Mouse (Mus musculus) MEL (cell line): ENCODE measurements around the gene Trmt1. TPM values are rescaled to one million over a fixed set of nuclear protein-coding genes. Genes with fewer than 3 reads are reported as not detected.

Source experiments
- DNase-seq: peaks from one replicate; pipeline ENCODE4 v3.0.0; 2011; ENCODE audit warnings: low read depth, low spot score
- H3K27ac ChIP-seq: 2 replicates; pipeline ENCODE4 v1.5.1; 2012; ENCODE audit warnings: low read depth, mild to moderate bottlenecking, control low read depth, low read length, moderate library complexity; ENCODE audit not compliant: control insufficient read depth
- H3K27me3 ChIP-seq, 2 experiments: fragments of 150-350 bp in 1 of 2; sonication (generic) in 1 of 2; 2 replicates each; pipeline ENCODE4 v1.6.1; 2012; ENCODE audit warnings: low read length in 2 of 2, mild to moderate bottlenecking in 2 of 2, improper control_type of control experiment in 1 of 2, moderate library complexity in 1 of 2; ENCODE audit not compliant: insufficient read depth in 2 of 2, control insufficient read depth in 1 of 2
- H3K36me3 ChIP-seq, 2 experiments: 2 replicates each; pipeline ENCODE4 v1.6.1; 2012 to 2014; ENCODE audit warnings: low read length in 2 of 2, improper control_type of control experiment in 1 of 2, inconsistent platforms in 1 of 2, mild to moderate bottlenecking in 1 of 2; ENCODE audit not compliant: insufficient read depth in 2 of 2, control insufficient read depth in 1 of 2
- H3K4me1 ChIP-seq, 2 experiments: fragments of 150-350 bp in 1 of 2; sonication (generic) in 1 of 2; 2 replicates each; pipeline ENCODE4 v1.6.1; 2012; ENCODE audit warnings: low read length in 2 of 2, improper control_type of control experiment in 1 of 2, mild to moderate bottlenecking in 1 of 2; ENCODE audit not compliant: insufficient read depth in 2 of 2, control insufficient read depth in 1 of 2
- H3K4me3 ChIP-seq, 2 experiments: fragments of 150-350 bp in 1 of 2; sonication (generic) in 1 of 2; 2 replicates each; pipeline ENCODE4 v1.5.1; 2012; ENCODE audit warnings: low read depth in 2 of 2, low read length in 2 of 2, mild to moderate bottlenecking in 2 of 2, moderate library complexity in 2 of 2, control low read depth in 1 of 2, improper control_type of control experiment in 1 of 2; ENCODE audit not compliant: control insufficient read depth in 1 of 2, insufficient read depth in 1 of 2
- H3K79me2 ChIP-seq: 2 replicates; pipeline ENCODE4 v1.6.1; 2012; ENCODE audit warnings: mild to moderate bottlenecking, low read length, moderate library complexity; ENCODE audit not compliant: control insufficient read depth, poor library complexity, insufficient read depth
- H3K9ac ChIP-seq: 2 replicates; pipeline ENCODE4 v1.6.1; 2012; ENCODE audit warnings: low read depth, mild to moderate bottlenecking, control low read depth, low read length, moderate library complexity; ENCODE audit not compliant: control insufficient read depth, poor library complexity, severe bottlenecking
- H3K9me3 ChIP-seq: fragments of 150-350 bp; sonication (generic); replicated peaks from 2 replicates; pipeline ENCODE4 v1.6.1; 2012; ENCODE audit warnings: mild to moderate bottlenecking, low read length, improper control_type of control experiment, moderate library complexity; ENCODE audit not compliant: insufficient read depth
- CHD1 ChIP-seq: IDR thresholded peaks from 2 replicates; pipeline ENCODE4 v1.6.1; 2012; ENCODE audit warnings: low read depth, mild to moderate bottlenecking, inconsistent platforms, low read length, improper control_type of control experiment
- CTCF ChIP-seq, 3 experiments: IDR thresholded peaks in 2 of 3; conservative IDR thresholded peaks in 1 of 3; 2 replicates each; pipeline ENCODE4 v1.5.1; 2011 to 2012; ENCODE audit warnings: low read length in 3 of 3, low read depth in 2 of 3, mild to moderate bottlenecking in 2 of 3, improper control_type of control experiment in 1 of 3, inconsistent platforms in 1 of 3, mixed read lengths in 1 of 3, moderate library complexity in 1 of 3; ENCODE audit not compliant: control insufficient read depth in 1 of 3, insufficient read depth in 1 of 3, poor library complexity in 1 of 3, severe bottlenecking in 1 of 3
- E2F4 ChIP-seq: IDR thresholded peaks from 2 replicates; pipeline ENCODE4 v1.6.1; 2011; ENCODE audit warnings: low read depth, low read length, improper control_type of control experiment, borderline replicate concordance
- ELF1 ChIP-seq: IDR thresholded peaks from 2 replicates; pipeline ENCODE4 v1.6.1; 2014; ENCODE audit warnings: low read depth, mild to moderate bottlenecking, inconsistent platforms, low read length, improper control_type of control experiment, moderate library complexity
- GABPA ChIP-seq: IDR thresholded peaks from 2 replicates; pipeline ENCODE4 v1.6.1; 2012; ENCODE audit warnings: low read depth, mild to moderate bottlenecking, inconsistent platforms, low read length, improper control_type of control experiment, moderate library complexity
- KAT2A ChIP-seq: conservative IDR thresholded peaks from 2 replicates; pipeline ENCODE4 v1.6.1; 2012; ENCODE audit warnings: low read depth, low read length, improper control_type of control experiment, inconsistent platforms
- MEF2A ChIP-seq: IDR thresholded peaks from 2 replicates; pipeline ENCODE4 v1.6.1; 2014; ENCODE audit warnings: low read depth, mild to moderate bottlenecking, inconsistent platforms, low read length, improper control_type of control experiment; ENCODE audit not compliant: poor library complexity, insufficient replicate concordance, severe bottlenecking; ENCODE audit errors: extremely low read depth
- MXI1 ChIP-seq: IDR thresholded peaks from 2 replicates; pipeline ENCODE4 v1.6.1; 2011; ENCODE audit warnings: mild to moderate bottlenecking, low read depth, low read length, improper control_type of control experiment
- MYB ChIP-seq: IDR thresholded peaks from 2 replicates; pipeline ENCODE4 v1.6.1; 2011; ENCODE audit warnings: mild to moderate bottlenecking, low read depth, low read length, improper control_type of control experiment
- NELFE ChIP-seq: IDR thresholded peaks from 2 replicates; pipeline ENCODE4 v1.6.1; 2011; ENCODE audit warnings: low read depth, low read length, improper control_type of control experiment
- NRF1 ChIP-seq: IDR thresholded peaks from 2 replicates; pipeline ENCODE4 v1.6.1; 2014; ENCODE audit warnings: low read depth, mild to moderate bottlenecking, inconsistent platforms, low read length, improper control_type of control experiment, moderate library complexity; ENCODE audit not compliant: poor library complexity, insufficient read depth, severe bottlenecking
- POLR2A ChIP-seq, 2 experiments: IDR thresholded peaks; 2 replicates each; pipeline ENCODE4 v1.6.1; 2011 to 2012; ENCODE audit warnings: low read length in 2 of 2, mild to moderate bottlenecking in 2 of 2, control low read depth in 1 of 2, improper control_type of control experiment in 1 of 2, low read depth in 1 of 2, moderate library complexity in 1 of 2; ENCODE audit not compliant: control insufficient read depth in 1 of 2, insufficient read depth in 1 of 2, poor library complexity in 1 of 2
- POLR2AphosphoS5 ChIP-seq: IDR thresholded peaks from 2 replicates; pipeline ENCODE4 v1.6.1; 2012; ENCODE audit warnings: low read depth, borderline replicate concordance, mild to moderate bottlenecking, inconsistent platforms, low read length, moderate library complexity, mixed read lengths
- RCOR1 ChIP-seq: IDR thresholded peaks from 2 replicates; pipeline ENCODE4 v1.6.1; 2012; ENCODE audit warnings: low read depth, mild to moderate bottlenecking, inconsistent platforms, low read length, improper control_type of control experiment
- SIN3A ChIP-seq: IDR thresholded peaks from 2 replicates; pipeline ENCODE4 v1.6.1; 2012; ENCODE audit warnings: low read length, improper control_type of control experiment, inconsistent platforms
- TAL1 ChIP-seq: IDR thresholded peaks from 2 replicates; pipeline ENCODE4 v1.6.1; 2012; ENCODE audit warnings: mild to moderate bottlenecking, inconsistent platforms, low read length, moderate library complexity, mixed read lengths
- TBP ChIP-seq: IDR thresholded peaks from 2 replicates; pipeline ENCODE4 v1.8.0; 2011; ENCODE audit warnings: low read depth, low read length, improper control_type of control experiment
- TCF12 ChIP-seq: IDR thresholded peaks from 2 replicates; pipeline ENCODE4 v1.6.1; 2014; ENCODE audit warnings: low read depth, mild to moderate bottlenecking, inconsistent platforms, low read length, improper control_type of control experiment, moderate library complexity
- UBTF ChIP-seq: IDR thresholded peaks from 2 replicates; pipeline ENCODE4 v1.6.1; 2012; ENCODE audit warnings: low read depth, mild to moderate bottlenecking, inconsistent platforms, low read length, improper control_type of control experiment, moderate library complexity, borderline replicate concordance; ENCODE audit not compliant: insufficient read depth
- USF1 ChIP-seq: IDR thresholded peaks from 2 replicates; pipeline ENCODE4 v1.6.1; 2014; ENCODE audit warnings: low read depth, mild to moderate bottlenecking, inconsistent platforms, low read length, improper control_type of control experiment, moderate library complexity
- USF2 ChIP-seq, 2 experiments: IDR thresholded peaks; 2 replicates each; pipeline ENCODE4 v1.6.1; 2011 to 2012; ENCODE audit warnings: improper control_type of control experiment in 2 of 2, low read length in 2 of 2, borderline replicate concordance in 1 of 2, inconsistent platforms in 1 of 2, low read depth in 1 of 2, mild to moderate bottlenecking in 1 of 2; ENCODE audit not compliant: insufficient read depth in 1 of 2
- ZC3H11A ChIP-seq: IDR thresholded peaks from 2 replicates; pipeline ENCODE4 v1.6.1; 2012; ENCODE audit warnings: low read depth, mild to moderate bottlenecking, inconsistent platforms, low read length, improper control_type of control experiment
- ZKSCAN1 ChIP-seq: IDR thresholded peaks from 2 replicates; pipeline ENCODE4 v1.6.1; 2012; ENCODE audit warnings: low read depth, mild to moderate bottlenecking, inconsistent platforms, low read length, improper control_type of control experiment, moderate library complexity
- ZMIZ1 ChIP-seq: IDR thresholded peaks from 2 replicates; pipeline ENCODE4 v1.6.1; 2012; ENCODE audit warnings: low read depth, mild to moderate bottlenecking, inconsistent platforms, low read length, improper control_type of control experiment, moderate library complexity
- ZNF384 ChIP-seq: IDR thresholded peaks from 2 replicates; pipeline ENCODE4 v1.6.1; 2012; ENCODE audit warnings: low read depth, mild to moderate bottlenecking, inconsistent platforms, low read length, improper control_type of control experiment
- polyA plus RNA-seq, 2 experiments: library from polyadenylated mRNA; stranded (reverse) in 1 of 2; unstranded in 1 of 2; fragments of >175 nt in 1 of 2; fragments of >200 nt in 1 of 2; gene quantifications; 2 replicates each; pipeline versions ENCODE4 v1.2.1 to v1.2.4; 2012; ENCODE audit warnings: low replicate concordance in 2 of 2, low read depth in 1 of 2; ENCODE audit not compliant: insufficient read length in 2 of 2, insufficient read depth in 1 of 2, missing spikeins in 1 of 2
- total RNA-seq: library from RNA; depleted of rRNA; stranded (reverse); fragments of 300-350 nt; gene quantifications from 2 replicates; pipeline ENCODE4 v1.2.3, GENCODE M21; 2012; rRNA removed

The Trmt1 gene
- 154 and 183 TPM in 2 replicates for total RNA-seq
- polyA plus RNA-seq, result 100 to 1,000 TPM in 1 of 2 experiments, not detected in 1; 221 TPM

DNA sequence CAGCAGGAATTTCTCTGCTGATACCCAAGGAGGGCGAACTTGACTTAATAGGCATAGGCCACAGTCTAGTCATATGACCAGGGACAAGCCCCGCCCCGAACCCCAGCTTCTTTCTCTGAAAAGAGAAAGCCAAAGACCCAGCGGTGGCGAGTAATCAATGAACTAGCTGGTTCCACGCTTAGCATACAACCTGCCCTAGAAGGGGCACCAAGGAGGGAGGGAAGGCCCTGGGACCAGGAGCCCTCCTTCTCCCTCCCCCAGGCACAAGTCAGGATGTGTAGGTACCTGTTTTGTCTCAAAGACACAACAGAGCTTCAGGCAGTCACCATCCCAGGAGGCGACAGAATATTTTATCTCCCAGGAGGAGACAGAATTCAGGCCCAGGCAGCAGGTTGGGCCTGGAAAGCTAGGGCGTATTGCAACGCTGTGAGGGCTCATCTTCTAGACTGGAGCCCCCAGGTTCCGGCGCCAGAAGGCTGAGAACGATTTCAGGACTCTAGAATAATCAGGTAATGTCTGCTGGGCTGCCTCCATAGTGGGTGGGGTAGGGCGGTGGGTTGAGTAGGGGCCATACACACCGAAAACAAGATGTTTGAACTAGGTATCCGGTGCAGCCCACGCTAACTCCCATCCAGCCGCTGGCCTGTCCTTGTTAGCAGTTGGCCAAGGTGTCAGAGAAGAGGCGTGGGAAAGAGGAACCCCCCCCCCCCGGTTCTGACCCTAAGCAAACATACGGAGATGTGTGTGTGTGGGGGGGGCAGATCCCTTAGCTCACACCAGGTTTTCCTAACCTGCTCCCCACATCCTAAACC, at the start of gene Trmt1:
Gene Trmt1, plus strand, starts transcription at position 117 of the 812 bp plus-strand sequence.
- Histone ChIP-seq H3K27ac (peak within 1 kb of the TSS; percentile 70), H3K9ac (peak within 1 kb of the TSS; percentile 71), H3K4me3 (peak within 1 kb of the TSS; percentile 64 to 93), H3K9me3 (no peaks in the 10 kb centered on the region), H3K27me3 (no peaks in the 10 kb centered on the region), H3K36me3 (peaks cover 7 to 19% of the 10 kb centered on the region in 2 experiments), H3K4me1 (peaks cover 0 to 15% of the 10 kb centered on the region in 2 experiments; a peak in 2 of 4 replicates), H3K79me2 (peaks cover 78% of the 10 kb centered on the region)
- DNase-seq, result peak; percentile 82
- TF ChIP-seq ZMIZ1 (peak; percentile 59; the same call in 1 of the 2 replicates), NRF1 (no peak), TAL1 (no peak), KAT2A (no peak), RCOR1 (no peak), NELFE (0 out of 2 replicates have a peak, but pooled peaks have one; percentile 34), MXI1 (0 out of 2 replicates have a peak, but pooled peaks have one; percentile 22), UBTF (no peak), CHD1 (no peak), POLR2A (IDR thresholded peaks at IDR 0.05; ENCODE audit: control insufficient read depth in 1 of 2, insufficient read depth in 1 of 2, low read depth in 1 of 2, low read length in 2 of 2, poor library complexity in 1 of 2) (peak in 1 of 2 experiments; percentile 59; a peak in 2 of 4 replicates), ELF1 (no peak), CTCF (IDR thresholded peaks at IDR 0.05 in 2 of 3, conservative IDR thresholded peaks at IDR 0.05 in 1 of 3; ENCODE audit: control insufficient read depth in 1 of 3, insufficient read depth in 1 of 3, low read depth in 2 of 3, low read length in 3 of 3, poor library complexity in 1 of 3, severe bottlenecking in 1 of 3) (no peak), GABPA (no peak), USF1 (peak; percentile 87)

DNA sequence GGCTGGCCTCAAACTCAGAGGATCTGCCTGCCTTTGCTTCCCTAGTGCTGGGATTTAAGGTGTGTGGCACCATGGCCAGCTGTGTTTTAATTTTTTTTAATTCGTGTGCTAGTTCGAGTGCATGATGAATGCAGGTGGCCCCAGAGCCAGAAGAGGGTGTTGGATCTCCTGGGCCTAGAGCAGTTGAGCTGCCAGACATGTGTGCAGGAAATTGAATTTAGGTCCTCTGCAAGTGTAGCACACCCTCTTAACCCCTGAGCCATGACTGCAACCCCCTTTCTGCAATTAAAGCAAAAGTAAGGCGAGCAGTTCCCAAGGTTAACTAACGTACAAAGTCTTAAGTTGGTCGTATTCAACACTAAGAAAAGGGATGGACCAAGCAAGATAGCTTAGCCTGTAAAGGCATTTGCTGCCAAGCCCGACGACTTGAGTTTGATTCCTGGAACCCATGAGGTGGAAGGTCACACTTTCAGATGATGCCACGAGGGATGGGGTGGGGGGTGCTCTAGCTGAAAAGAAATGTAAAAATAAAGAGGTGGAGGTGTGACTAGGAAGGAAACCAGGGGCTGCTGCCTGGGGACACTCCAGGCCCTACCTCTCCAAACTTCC, 48.1 kb upstream of the Trmt1 start:
- TF ChIP-seq USF2 (IDR thresholded peaks at IDR 0.05; ENCODE audit: borderline replicate concordance in 1 of 2, insufficient read depth in 1 of 2, low read depth in 1 of 2, low read length in 2 of 2), result no peak
- TF ChIP-seq ZC3H11A, result no peak
- TF ChIP-seq CHD1, result no peak
- no peak for TF ChIP-seq MEF2A
- no peak for TF ChIP-seq TCF12
- no peak for TF ChIP-seq POLR2AphosphoS5
- no peak for TF ChIP-seq NRF1
- no peak for TF ChIP-seq POLR2A (IDR thresholded peaks at IDR 0.05; ENCODE audit: control insufficient read depth in 1 of 2, insufficient read depth in 1 of 2, low read depth in 1 of 2, low read length in 2 of 2, poor library complexity in 1 of 2)
- TF ChIP-seq ZKSCAN1, result no peak
- no peak for TF ChIP-seq E2F4
- TF ChIP-seq MYB, result no peak
- no peak for TF ChIP-seq TBP
- no peak for TF ChIP-seq ZNF384
- TF ChIP-seq KAT2A, result no peak
- TF ChIP-seq SIN3A, result no peak; the same call in 1 of the 2 replicates
- no peak for TF ChIP-seq CTCF (IDR thresholded peaks at IDR 0.05 in 2 of 3, conservative IDR thresholded peaks at IDR 0.05 in 1 of 3; ENCODE audit: control insufficient read depth in 1 of 3, insufficient read depth in 1 of 3, low read depth in 2 of 3, low read length in 3 of 3, poor library complexity in 1 of 3, severe bottlenecking in 1 of 3)
- no peak for TF ChIP-seq TAL1
- Histone ChIP-seq H3K9me3 (no peaks in the 10 kb centered on the region), H3K27me3 (no peaks in the 10 kb centered on the region), H3K4me1 (peaks cover 7 to 21% of the 10 kb centered on the region in 2 experiments; a peak in 3 of 4 replicates), H3K27ac (no peak overlapping the region), H3K36me3 (peaks cover 0 to 20% of the 10 kb centered on the region in 2 experiments; a peak in 2 of 4 replicates), H3K9ac (peak overlapping the region; percentile 95), H3K79me2 (peaks cover 1% of the 10 kb centered on the region; the same call in 1 of the 2 replicates), H3K4me3 (peak overlapping the region; percentile 76 to 77)
- DNase-seq, result no peak
